In genomic region chr7:15906602-15907001, GRCm38 (mm10) we compare ENCODE assay signal across 46 mouse cellular contexts. TPM values are rescaled to one million over a fixed set of nuclear protein-coding genes. Genes with fewer than 3 reads are reported as not detected.
"Had no signal": no experiment of that assay in that cellular context is flagged by ENCODE, and none has a peak within 500 bp of the region (broad histone marks: within the 10 kb centered on the region; RNA-seq: fewer than 3 reads in every experiment).

No protein-coding gene starts in this region.

- H3K9me3 ChIP-seq: limb, embryonic 10.5 days; limb, embryonic 12.5 days; limb, embryonic 13.5 days; limb, embryonic 15.5 days; liver, embryonic 12.5 days; liver, embryonic 13.5 days; liver, embryonic 15.5 days; lung, embryonic 15.5 days; megakaryocyte, embryonic 14.5 days; midbrain, embryonic 10.5 days; midbrain, embryonic 12.5 days; midbrain, embryonic 13.5 days; midbrain, embryonic 15.5 days; neural tube, embryonic 12.5 days had no signal

- DNase-seq: left cerebral cortex, postnatal 4 days; liver; liver, embryonic 13.5 days; liver, postnatal 0 days; lung, adult 18-20 months; lung, adult 2 months; lung, embryonic 14.5 days; lung, postnatal 10 days; lung, postnatal 14 days; lung, postnatal 36 days; lung, postnatal 4 days had no signal

- H3K4me1 ChIP-seq: limb, embryonic 10.5 days; limb, embryonic 12.5 days; limb, embryonic 13.5 days; limb, embryonic 15.5 days; liver, embryonic 12.5 days; liver, embryonic 13.5 days; liver, embryonic 15.5 days; lung, embryonic 15.5 days; megakaryocyte, embryonic 14.5 days; midbrain, embryonic 10.5 days; midbrain, embryonic 12.5 days; midbrain, embryonic 13.5 days; midbrain, embryonic 15.5 days; neural tube, embryonic 12.5 days had no signal

- H3K36me3 ChIP-seq: limb, embryonic 10.5 days; limb, embryonic 12.5 days; limb, embryonic 13.5 days; limb, embryonic 15.5 days; liver, embryonic 12.5 days; liver, embryonic 13.5 days; liver, embryonic 15.5 days; lung, embryonic 15.5 days; midbrain, embryonic 10.5 days; midbrain, embryonic 12.5 days; midbrain, embryonic 13.5 days; midbrain, embryonic 15.5 days; neural tube, embryonic 12.5 days had no signal

- H3K4me3 ChIP-seq: limb, embryonic 10.5 days; limb, embryonic 12.5 days; limb, embryonic 13.5 days; limb, embryonic 15.5 days; liver, embryonic 12.5 days; liver, embryonic 13.5 days; liver, embryonic 15.5 days; lung, embryonic 15.5 days; megakaryocyte, embryonic 14.5 days; midbrain, embryonic 10.5 days; midbrain, embryonic 12.5 days; midbrain, embryonic 13.5 days; midbrain, embryonic 15.5 days; myocyte; neural tube, embryonic 12.5 days had no signal

- H3K27me3 ChIP-seq: limb, embryonic 12.5 days; limb, embryonic 13.5 days; limb, embryonic 15.5 days; liver, embryonic 13.5 days; liver, embryonic 15.5 days; lung, embryonic 15.5 days; midbrain, embryonic 12.5 days; midbrain, embryonic 13.5 days; midbrain, embryonic 15.5 days; neural tube, embryonic 12.5 days had no signal

- H3K27ac ChIP-seq: limb, embryonic 10.5 days; limb, embryonic 12.5 days; limb, embryonic 13.5 days; limb, embryonic 15.5 days; liver, embryonic 12.5 days; liver, embryonic 13.5 days; liver, embryonic 14.5 days; liver, embryonic 15.5 days; lung, embryonic 15.5 days; macrophage; midbrain, embryonic 10.5 days; midbrain, embryonic 12.5 days; midbrain, embryonic 13.5 days; midbrain, embryonic 15.5 days; neural tube, embryonic 12.5 days had no signal

RNA-seq across cellular contexts. Expression of gene Crxos, which starts 24.2 kb away (rescaled TPM):
- total RNA-seq: left cerebral cortex, postnatal 14 days; left cerebral cortex, postnatal 25 days; left cerebral cortex, postnatal 4 days; liver, adult 2 months; megakaryocyte progenitor cell, adult 5-6 weeks; megakaryocyte, adult 5-6 weeks; megakaryocyte-erythroid progenitor cell, adult 5-6 weeks; midbrain, postnatal 0 days; monocyte, adult 5-6 weeks had no signal
- polyA plus RNA-seq: limb, embryonic 10.5 days; limb, embryonic 11.5 days; limb, embryonic 12.5 days; limb, embryonic 13.5 days; limb, embryonic 14.5 days; limb, embryonic 15.5 days; liver, adult 2 months; liver, embryonic 11.5 days; liver, embryonic 12.5 days; liver, embryonic 13.5 days; liver, embryonic 14.5 days; liver, embryonic 15.5 days; liver, embryonic 16.5 days; liver, postnatal 0 days; lung, adult 2 months; lung, embryonic 14.5 days; lung, embryonic 15.5 days; lung, embryonic 16.5 days; lung, postnatal 0 days; macrophage; midbrain, embryonic 10.5 days; midbrain, embryonic 14.5 days; midbrain, embryonic 15.5 days; midbrain, embryonic 16.5 days; midbrain, postnatal 0 days; myocyte; neural tube, embryonic 12.5 days had no signal

RNA-seq across cellular contexts. Expression of gene Crx, which starts 26.8 kb away (rescaled TPM):
- total RNA-seq: left cerebral cortex, postnatal 10 days; left cerebral cortex, postnatal 14 days; left cerebral cortex, postnatal 25 days; left cerebral cortex, postnatal 36 days; left cerebral cortex, postnatal 4 days; liver, adult 2 months; megakaryocyte progenitor cell, adult 5-6 weeks; megakaryocyte, adult 5-6 weeks; megakaryocyte-erythroid progenitor cell, adult 5-6 weeks; midbrain, postnatal 0 days; monocyte, adult 5-6 weeks had no signal
- polyA plus RNA-seq: limb, embryonic 10.5 days; limb, embryonic 11.5 days; limb, embryonic 12.5 days; limb, embryonic 13.5 days; limb, embryonic 14.5 days; limb, embryonic 15.5 days; liver, adult 2 months; liver, embryonic 11.5 days; liver, embryonic 12.5 days; liver, embryonic 13.5 days; liver, embryonic 14.5 days; liver, embryonic 15.5 days; liver, embryonic 16.5 days; liver, postnatal 0 days; lung, adult 2 months; lung, embryonic 14.5 days; lung, embryonic 15.5 days; lung, embryonic 16.5 days; lung, postnatal 0 days; macrophage; myocyte; neural tube, embryonic 11.5 days; neural tube, embryonic 12.5 days had no signal
